9 mouse cellular contexts compared by ENCODE assay signal in genomic region chr11:118193390-118194147, GRCm38 (mm10). TPM values are rescaled to one million over a fixed set of nuclear protein-coding genes. Genes with fewer than 3 reads are reported as not detected.
DNase-seq lines count a peak whose midpoint lies in the region; ATAC-seq and TF ChIP-seq lines count a peak whose summit lies in the region.
"Had no signal": no experiment of that assay in that cellular context is flagged by ENCODE, and none has a peak within 500 bp of the region (broad histone marks: within the 10 kb centered on the region; RNA-seq: fewer than 3 reads in every experiment).

No protein-coding gene starts in this region.

- ATAC-seq in heart, embryonic 14.5 days (ENCODE audit: insufficient number of reproducible peaks, insufficient read depth, low FRiP score, low read depth) = peak; percentile 60
- no peak for ATAC-seq in CD4-positive, CD25-positive, alpha-beta regulatory T cell, adult 4 months
- no peak for ATAC-seq in activated CD4-positive, CD25-positive, alpha-beta regulatory T cell, adult 4 months

- WGBS in cerebellum, adult 2 months = 8% methylated on average over 14 of the region's 14 CpGs
- 33% methylated on average over 14 of the region's 14 CpGs for WGBS in heart, embryonic 14.5 days
- WGBS in large intestine, adult 2 months = 39% methylated on average over 14 of the region's 14 CpGs

- no peak overlapping the region for H3K4me3 ChIP-seq in cerebellum, adult 2 months (replicated peaks; ENCODE audit: insufficient read depth, low read depth, low read length)
- H3K4me3 ChIP-seq in heart, embryonic 14.5 days (ENCODE audit: control insufficient read depth in 1 of 2, insufficient read depth in 1 of 2, low read depth in 1 of 2, low read length in 2 of 2) = no peak overlapping the region
- H3K4me3 ChIP-seq: midbrain, embryonic 12.5 days had no signal

- no peaks in the 10 kb centered on the region for H3K9me3 ChIP-seq in heart, embryonic 14.5 days (ENCODE audit: control insufficient read depth, low read length)
- H3K9me3 ChIP-seq: midbrain, embryonic 12.5 days had no signal

- H3K27ac ChIP-seq in cerebellum, adult 2 months (ENCODE audit: insufficient read depth, low read length) = peak overlapping the region; percentile 57
- H3K27ac ChIP-seq in heart, embryonic 14.5 days (replicated peaks in 1 of 2; ENCODE audit: control insufficient read depth in 1 of 2, insufficient read depth in 1 of 2, low read depth in 2 of 2, low read length in 2 of 2) = peak overlapping the region; percentile 47 to 74
- H3K27ac ChIP-seq: midbrain, embryonic 12.5 days had no signal

- no peak for TF ChIP-seq POLR2A in cerebellum, adult 2 months (IDR thresholded peaks at IDR 0.05; ENCODE audit: borderline replicate concordance, insufficient read depth, low read length)

- TF ChIP-seq CTCF in cerebellum, adult 2 months (IDR thresholded peaks at IDR 0.05; ENCODE audit: borderline replicate concordance, insufficient read depth, low read depth, low read length) = peak; percentile 35; the same call in 1 of the 2 replicates

- H3K27me3 ChIP-seq in cerebellum, adult 2 months (ENCODE audit: control insufficient read depth, insufficient read depth, low read length) = no peaks in the 10 kb centered on the region
- H3K27me3 ChIP-seq in heart, embryonic 14.5 days (ENCODE audit: control insufficient read depth, insufficient read depth, low read length) = no peaks in the 10 kb centered on the region
- H3K27me3 ChIP-seq: midbrain, embryonic 12.5 days had no signal

- peak; percentile 59 for DNase-seq in right cerebral cortex, adult 18-20 months
- no peak for DNase-seq in right cerebral cortex, postnatal 36 days (ENCODE audit: low spot score in 2 of 2)
- DNase-seq in cerebellum, adult 2 months = peak; percentile 80 to 83
- DNase-seq in large intestine, adult 2 months (ENCODE audit: low read depth, low spot score) = peak; percentile 64
- DNase-seq in layer of hippocampus, adult 9-11 months = no peak

- H3K9ac ChIP-seq in heart, embryonic 14.5 days (ENCODE audit: low read length) = 0 out of 2 replicates have a peak overlapping the region, but pooled peaks have one; percentile 18
- H3K9ac ChIP-seq: midbrain, embryonic 12.5 days had no signal

- H3K4me1 ChIP-seq in cerebellum, adult 2 months (ENCODE audit: control insufficient read depth, insufficient read depth, low read length) = peaks cover 49% of the 10 kb centered on the region
- H3K4me1 ChIP-seq in heart, embryonic 14.5 days (ENCODE audit: control insufficient read depth in 2 of 2, insufficient read depth in 2 of 2, low read length in 2 of 2) = peaks cover 48 to 56% of the 10 kb centered on the region in 2 experiments

- H3K4me2 ChIP-seq in heart, embryonic 14.5 days (ENCODE audit: low read length) = peak overlapping the region; percentile 39
- H3K4me2 ChIP-seq: midbrain, embryonic 12.5 days had no signal

- peaks cover 38% of the 10 kb centered on the region for H3K36me3 ChIP-seq in heart, embryonic 14.5 days (ENCODE audit: control insufficient read depth, insufficient read depth, low read length)

RNA-seq across cellular contexts. Expression of gene Cyth1, which starts 54.8 kb away (rescaled TPM):
- polyA plus RNA-seq in cerebellum, adult 2 months (2012; rRNA removed) = 89.8 and 93.9 TPM in 2 replicates
- polyA plus RNA-seq in heart, embryonic 14.5 days (2014; fragmentation: Nextera tagmentation; extraction: Ambion mirVana) = 12.7 and 15.9 TPM in 2 replicates
- polyA plus RNA-seq in large intestine, adult 2 months (2012; rRNA removed) = 16.7 and 22.4 TPM in 2 replicates
- polyA plus RNA-seq in CD4-positive, CD25-positive, alpha-beta regulatory T cell, adult 4 months (2017; shearing (Covaris generic)) = 10 to 100 TPM; 34.7 to 59.5 TPM
- 10 to 100 TPM; 50.1 to 73.2 TPM for polyA plus RNA-seq in activated CD4-positive, CD25-positive, alpha-beta regulatory T cell, adult 4 months (2017; shearing (Covaris generic))

Comparison
In these comparisons a context has a peak if more than half of its experiments do, and no peak if none do; other contexts are left out.
1. DNase-seq: peak in right cerebral cortex, adult 18-20 months (single experiment), cerebellum, adult 2 months (2 of 2) and large intestine, adult 2 months (single experiment); none in right cerebral cortex, postnatal 36 days (0 of 2) and layer of hippocampus, adult 9-11 months (single experiment).